Mouse (Mus musculus): ENCODE results near the gene 1810055G02Rik.

1810055G02Rik gene

GRCm38 (mm10) chr19:3742716-3743115 is 34.6 kb downstream of the 1810055G02Rik start:
- DNase-seq (ENCODE audit: low spot score in 2 of 2): no peak

GRCm38 (mm10) chr19:3743362-3743761 is 35.3 kb downstream of the 1810055G02Rik start:
- no peak for DNase-seq (ENCODE audit: low spot score in 2 of 2)

GRCm38 (mm10) chr19:3743851-3744512 is 35.9 kb downstream of the 1810055G02Rik start:
- peak; percentile 25 to 43 for DNase-seq (ENCODE audit: low spot score in 2 of 2)

GRCm38 (mm10) chr19:3752621-3753239 is 44.6 kb downstream of the 1810055G02Rik start:
- DNase-seq (ENCODE audit: low spot score in 2 of 2): no peak

GRCm38 (mm10) chr19:3753240-3753633 is 45.1 kb downstream of the 1810055G02Rik start:
- DNase-seq (ENCODE audit: low spot score in 2 of 2): no peak

GRCm38 (mm10) chr19:3753738-3754137 is 45.6 kb downstream of the 1810055G02Rik start:
- DNase-seq (ENCODE audit: low spot score in 2 of 2): no peak

- no peak for DNase-seq (ENCODE audit: low spot score in 2 of 2)
These were observed 49.8 kb downstream of the 1810055G02Rik start for GRCm38 (mm10) chr19:3757861-3758260.

- DNase-seq (ENCODE audit: low spot score in 2 of 2): no peak
These were observed 57.2 kb downstream of the 1810055G02Rik start for GRCm38 (mm10) chr19:3765221-3765820.

- no peak for DNase-seq (ENCODE audit: low spot score in 2 of 2)
These were observed 58.3 kb downstream of the 1810055G02Rik start for GRCm38 (mm10) chr19:3766378-3766777.

- DNase-seq (ENCODE audit: low spot score in 2 of 2): peak; percentile 59 to 79
These were observed 59.2 kb downstream of the 1810055G02Rik start, which contains the start of gene Kmt5b for GRCm38 (mm10) chr19:3767276-3767780. Gene Kmt5b, plus strand, starts transcription at chr19:3767421.

Measured in heart, adult 9 months (tissue).